Comparison of ENCODE assay signal across 8 mouse cellular contexts in the genomic region with DNA sequence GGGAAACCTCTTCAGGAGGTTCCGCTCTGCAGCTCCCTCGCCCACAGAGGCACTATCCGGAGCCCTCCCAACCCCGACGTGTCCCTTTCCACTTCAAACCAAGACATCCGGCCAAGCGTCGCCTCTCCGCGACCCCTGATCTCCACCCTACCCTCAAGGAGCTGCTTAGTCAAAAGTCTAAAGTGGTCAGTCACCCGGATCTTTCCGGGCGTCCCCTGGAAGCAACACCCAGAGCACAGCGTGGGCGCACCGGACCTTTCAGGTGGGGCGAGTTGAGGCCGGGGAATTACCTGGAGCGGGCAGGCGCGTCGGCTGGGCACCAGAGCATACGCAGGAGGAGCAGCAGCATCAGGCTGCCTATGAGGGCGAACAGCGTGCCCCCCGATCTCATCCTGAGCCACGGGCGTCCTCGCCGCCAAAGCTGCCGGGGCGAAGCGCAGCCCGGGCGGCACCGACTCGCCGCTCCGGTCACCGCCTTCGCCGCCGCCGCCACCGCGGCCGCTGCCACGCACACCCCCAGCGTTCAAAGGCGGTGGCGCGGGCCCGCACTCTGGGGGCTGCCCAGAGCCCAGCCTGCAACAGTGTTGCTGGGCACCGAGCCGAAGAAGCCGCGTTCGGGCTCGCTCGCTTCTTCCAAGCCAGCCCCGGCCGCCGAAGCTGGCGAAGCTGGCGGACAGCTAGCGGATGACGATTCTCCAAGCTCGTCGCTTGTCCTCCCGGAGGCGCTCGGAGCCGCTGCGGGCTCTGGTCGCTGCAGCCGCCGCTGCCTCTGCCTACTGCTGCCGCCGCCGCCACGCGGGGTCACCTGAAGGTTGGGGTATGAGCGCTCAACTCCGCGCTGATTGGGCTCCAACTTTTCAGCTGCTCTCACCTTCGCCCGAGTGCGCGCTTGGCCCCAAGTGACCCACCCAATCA. TPM values are rescaled to one million over a fixed set of nuclear protein-coding genes. Genes with fewer than 3 reads are reported as not detected.
DNase-seq lines count a peak whose midpoint lies in the region; ATAC-seq and TF ChIP-seq lines count a peak whose summit lies in the region.

No protein-coding gene starts in this region.

- no peak overlapping the region for H3K27ac ChIP-seq in heart, embryonic 14.5 days (replicated peaks in 1 of 2; ENCODE audit: control insufficient read depth in 1 of 2, insufficient read depth in 1 of 2, low read depth in 2 of 2, low read length in 2 of 2)
- H3K27ac ChIP-seq in kidney, embryonic 15.5 days, result no peak overlapping the region
- H3K27ac ChIP-seq in olfactory bulb, adult 2 months (ENCODE audit: insufficient read depth, low read depth, low read length), result no peak overlapping the region

- no peak for DNase-seq in frontal cortex, postnatal 25 days (ENCODE audit: low spot score in 2 of 2)
- DNase-seq in embryo, embryonic 11.5 days (ENCODE audit: low read depth, low spot score), result peak; percentile 30
- DNase-seq in lung, adult 2 months, result peak; percentile 4
- DNase-seq in thymus, postnatal 0 days (ENCODE audit: low spot score), result peak; percentile 6

- no peak for TF ChIP-seq CTCF in lung, adult 2 months (IDR thresholded peaks at IDR 0.05; ENCODE audit: insufficient read depth, low read length)
- no peak for TF ChIP-seq CTCF in olfactory bulb, adult 2 months (IDR thresholded peaks at IDR 0.05; ENCODE audit: insufficient read depth, low read depth, low read length)

- H3K9me3 ChIP-seq in heart, embryonic 14.5 days (ENCODE audit: control insufficient read depth, low read length), result no peaks in the 10 kb centered on the region
- H3K9me3 ChIP-seq in kidney, embryonic 15.5 days (replicated peaks), result no peaks in the 10 kb centered on the region

- H3K4me1 ChIP-seq in heart, embryonic 14.5 days (ENCODE audit: control insufficient read depth in 2 of 2, insufficient read depth in 2 of 2, low read length in 2 of 2), result peaks cover 0 to 5% of the 10 kb centered on the region in 2 experiments; a peak in 2 of 4 replicates
- peaks cover 15% of the 10 kb centered on the region for H3K4me1 ChIP-seq in kidney, embryonic 15.5 days
- no peaks in the 10 kb centered on the region for H3K4me1 ChIP-seq in lung, adult 2 months (ENCODE audit: control insufficient read depth, insufficient read depth, low read length)
- H3K4me1 ChIP-seq in olfactory bulb, adult 2 months (ENCODE audit: control insufficient read depth, insufficient read depth, low read length), result peaks cover 9% of the 10 kb centered on the region

- H3K4me2 ChIP-seq in heart, embryonic 14.5 days (ENCODE audit: low read length), result peak overlapping the region; percentile 97
- peak overlapping the region; percentile 98 for H3K4me2 ChIP-seq in kidney, embryonic 15.5 days

- H3K27me3 ChIP-seq in heart, embryonic 14.5 days (ENCODE audit: control insufficient read depth, insufficient read depth, low read length), result peaks cover 53% of the 10 kb centered on the region
- H3K27me3 ChIP-seq in kidney, embryonic 15.5 days, result peaks cover 34% of the 10 kb centered on the region

- 1% methylated on average over 80 of the region's 89 CpGs for WGBS in heart, embryonic 14.5 days
- WGBS in kidney, embryonic 15.5 days, result under 1% methylated on average over 89 of the region's 89 CpGs
- 1% methylated on average over 89 of the region's 89 CpGs for WGBS in lung, adult 2 months
- whole genome bisulfite sequencing in olfactory bulb, adult 2 months, result under 1% methylated on average over 89 of the region's 89 CpGs

- H3K9ac ChIP-seq in heart, embryonic 14.5 days (ENCODE audit: low read length), result peak overlapping the region; percentile 58
- peak overlapping the region; percentile 54 for H3K9ac ChIP-seq in kidney, embryonic 15.5 days

- no peaks in the 10 kb centered on the region for H3K36me3 ChIP-seq in heart, embryonic 14.5 days (ENCODE audit: control insufficient read depth, insufficient read depth, low read length)
- no peaks in the 10 kb centered on the region for H3K36me3 ChIP-seq in kidney, embryonic 15.5 days

- peak overlapping the region; percentile 50 to 58 for H3K4me3 ChIP-seq in heart, embryonic 14.5 days (ENCODE audit: control insufficient read depth in 1 of 2, insufficient read depth in 1 of 2, low read depth in 1 of 2, low read length in 2 of 2)
- peak overlapping the region; percentile 66 for H3K4me3 ChIP-seq in kidney, embryonic 15.5 days (replicated peaks)
- peak overlapping the region; percentile 27 for H3K4me3 ChIP-seq in lung, adult 2 months (replicated peaks; ENCODE audit: extremely low read depth, low read depth, low read length)
- peak overlapping the region; percentile 59 for H3K4me3 ChIP-seq in olfactory bulb, adult 2 months (ENCODE audit: insufficient read depth, low read depth, low read length)

- ATAC-seq in frontal cortex, adult (ENCODE audit: low TSS enrichment), result peak; percentile 88
- ATAC-seq in heart, embryonic 14.5 days (ENCODE audit: insufficient number of reproducible peaks, insufficient read depth, low FRiP score, low read depth), result 0 out of 2 replicates have a peak, but pooled peaks have one; percentile 17
- peak; percentile 90 for ATAC-seq in kidney, embryonic 15.5 days (replicated peaks; ENCODE audit: low FRiP score)

- TF ChIP-seq POLR2A in lung, adult 2 months (IDR thresholded peaks at IDR 0.05; ENCODE audit: borderline replicate concordance, extremely low read depth, low read depth, low read length), result no peak
- TF ChIP-seq POLR2A in olfactory bulb, adult 2 months (IDR thresholded peaks at IDR 0.05; ENCODE audit: insufficient read depth, low read depth, low read length), result no peak

RNA-seq across cellular contexts. Expression of a gene that starts 0.6 kb away (rescaled TPM):
- polyA plus RNA-seq in heart, embryonic 14.5 days (2014; fragmentation: Nextera tagmentation; extraction: Ambion mirVana), result 0.65 and 0.82 TPM in 2 replicates
- polyA plus RNA-seq in kidney, embryonic 15.5 days (2015; fragmentation: Nextera tagmentation; extraction: Ambion mirVana), result 3.4 and 5.3 TPM in 2 replicates
- polyA plus RNA-seq in lung, adult 2 months (2012; rRNA removed), result 0.53 and 0.75 TPM in 2 replicates
- polyA plus RNA-seq in olfactory bulb, adult 2 months (2012; ENCODE audit: insufficient read depth, insufficient read length, low replicate concordance, missing spikeins), result not detected in 2 replicates
- polyA plus RNA-seq in thymus, postnatal 0 days (2015; fragmentation: Nextera tagmentation; extraction: Ambion mirVana), result 0.17 and 0.29 TPM in 2 replicates

Comparison
In these comparisons a context has a peak if more than half of its experiments do, and no peak if none do; other contexts are left out.
1. ATAC-seq: peak in every context shown above with its lines; median percentile 90 in kidney, embryonic 15.5 days; 88 in frontal cortex, adult; 17 in heart, embryonic 14.5 days.
2. DNase-seq: peak in embryo, embryonic 11.5 days (single experiment), lung, adult 2 months (single experiment) and thymus, postnatal 0 days (single experiment); none in frontal cortex, postnatal 25 days (0 of 2).
3. Peak in every context shown above with its lines, with median percentiles within 50 percentile points of each other: H3K4me3 ChIP-seq.